Mouse (Mus musculus) hindbrain, embryonic 10.5 days (tissue): ENCODE results near the gene Lpp. TPM values are rescaled to one million over a fixed set of nuclear protein-coding genes. Genes with fewer than 3 reads are reported as not detected.

ENCODE experiments used
- DNase-seq: peaks from one replicate; pipeline ENCODE4 v3.0.0-alpha.2; 2017; ENCODE audit warnings: low spot score
- H3K27ac ChIP-seq: fragments of 300-500 bp; sonication (generic); 2 replicates; pipeline ENCODE4 v1.5.1; 2016; ENCODE audit warnings: mild to moderate bottlenecking, moderate library complexity
- H3K27me3 ChIP-seq: fragments of 300-500 bp; sonication (generic); 2 replicates; pipeline ENCODE4 v1.6.1; 2016; ENCODE audit warnings: mild to moderate bottlenecking; ENCODE audit not compliant: poor library complexity, insufficient read depth, severe bottlenecking
- H3K36me3 ChIP-seq: fragments of 300-500 bp; sonication (generic); 2 replicates; pipeline ENCODE4 v1.6.1; 2016; ENCODE audit warnings: mild to moderate bottlenecking, moderate library complexity
- H3K4me1 ChIP-seq: fragments of 300-500 bp; sonication (generic); replicated peaks from 2 replicates; pipeline ENCODE4 v1.6.1; 2016; ENCODE audit warnings: mild to moderate bottlenecking
- H3K4me3 ChIP-seq: fragments of 300-500 bp; sonication (generic); 2 replicates; pipeline ENCODE4 v1.5.1; 2016; ENCODE audit warnings: mild to moderate bottlenecking, moderate library complexity
- H3K9me3 ChIP-seq: fragments of 300-500 bp; sonication (generic); 2 replicates; pipeline ENCODE4 v1.6.1; 2016; ENCODE audit warnings: mild to moderate bottlenecking, moderate library complexity
- WGBS: fragments of 180-500 bp; shearing (Covaris S2); methylation state at CpG from one replicate; pipeline ENCODE4 v1.1.7; 2016; 5-methylcytosine and 5-hydroxymethylcytosine counted together
- polyA plus RNA-seq: library from polyadenylated mRNA; unstranded; fragments of >200 nt; fragmentation: Nextera tagmentation; extraction: Ambion mirVana; gene quantifications from 2 replicates; pipeline ENCODE4 v1.2.1, GENCODE M21; 2016

The Lpp gene
- polyA plus RNA-seq, 1 experiment from 2014 or later: 26.6 TPM

GRCm38 (mm10) chr16:24622226-24623194, 229.2 kb downstream of the Lpp start:
- no peak for DNase-seq
- 72% methylated on average over 3 of the region's 3 CpGs for WGBS
- no peaks in the 10 kb centered on the region for H3K36me3 ChIP-seq
- H3K9me3 ChIP-seq: no peaks in the 10 kb centered on the region
- no peaks in the 10 kb centered on the region for H3K27me3 ChIP-seq
- H3K27ac ChIP-seq: no peak overlapping the region
- peaks cover 3% of the 10 kb centered on the region; the same call in 1 of the 2 replicates for H3K4me1 ChIP-seq
- no peak overlapping the region for H3K4me3 ChIP-seq

GRCm38 (mm10) chr16:24624335-24624734, 231.0 kb downstream of the Lpp start:
- H3K36me3 ChIP-seq: no peaks in the 10 kb centered on the region
- H3K4me1 ChIP-seq: peaks cover 3% of the 10 kb centered on the region; the same call in 1 of the 2 replicates
- no peak for DNase-seq
- 71% methylated on average over 5 of the region's 5 CpGs for WGBS
- no peak overlapping the region for H3K27ac ChIP-seq
- H3K9me3 ChIP-seq: no peaks in the 10 kb centered on the region
- H3K27me3 ChIP-seq: no peaks in the 10 kb centered on the region
- H3K4me3 ChIP-seq: no peak overlapping the region

GRCm38 (mm10) chr16:24625576-24625975, 232.3 kb downstream of the Lpp start:
- no peaks in the 10 kb centered on the region for H3K9me3 ChIP-seq
- H3K27ac ChIP-seq: no peak overlapping the region
- no peaks in the 10 kb centered on the region for H3K27me3 ChIP-seq
- no peak for DNase-seq
- peaks cover 3% of the 10 kb centered on the region; the same call in 1 of the 2 replicates for H3K4me1 ChIP-seq
- H3K4me3 ChIP-seq: no peak overlapping the region
- no peaks in the 10 kb centered on the region for H3K36me3 ChIP-seq
- 97% methylated on average over 5 of the region's 5 CpGs for WGBS

- 96% methylated on average over 1 of the region's 1 CpGs for WGBS
- peaks cover 3% of the 10 kb centered on the region; the same call in 1 of the 2 replicates for H3K4me1 ChIP-seq
Measured at GRCm38 (mm10) chr16:24628779-24629178, 235.5 kb downstream of the Lpp start.

GRCm38 (mm10) chr16:24629218-24630172, 236.2 kb downstream of the Lpp start:
- Histone ChIP-seq H3K4me3 (no peak overlapping the region), H3K36me3 (no peaks in the 10 kb centered on the region), H3K9me3 (no peaks in the 10 kb centered on the region), H3K27me3 (no peaks in the 10 kb centered on the region), H3K27ac (no peak overlapping the region), H3K4me1 (no peaks in the 10 kb centered on the region)
- no peak for DNase-seq
- 86% methylated on average over 12 of the region's 12 CpGs for WGBS

More at GRCm38 (mm10) chr16:24628779-24629178, 235.5 kb downstream of the Lpp start:
- H3K27me3 ChIP-seq: no peaks in the 10 kb centered on the region
- no peaks in the 10 kb centered on the region for H3K36me3 ChIP-seq
- no peak for DNase-seq
- H3K4me3 ChIP-seq: no peak overlapping the region
- H3K27ac ChIP-seq: no peak overlapping the region
- no peaks in the 10 kb centered on the region for H3K9me3 ChIP-seq

- WGBS: 93% methylated on average over 7 of the region's 7 CpGs
- no peak overlapping the region for H3K4me3 ChIP-seq
- H3K9me3 ChIP-seq: no peaks in the 10 kb centered on the region
- no peaks in the 10 kb centered on the region for H3K4me1 ChIP-seq
- no peaks in the 10 kb centered on the region for H3K27me3 ChIP-seq
- no peak overlapping the region for H3K27ac ChIP-seq
- no peaks in the 10 kb centered on the region for H3K36me3 ChIP-seq
- DNase-seq: no peak
Measured at GRCm38 (mm10) chr16:24635381-24635919, 242.1 kb downstream of the Lpp start.

GRCm38 (mm10) chr16:24636894-24637293, 243.6 kb downstream of the Lpp start:
- Histone ChIP-seq H3K27ac (no peak overlapping the region), H3K4me1 (no peaks in the 10 kb centered on the region), H3K27me3 (0 out of 2 replicates have a peak, but pooled peaks cover 2% of the 10 kb centered on the region), H3K4me3 (no peak overlapping the region), H3K36me3 (no peaks in the 10 kb centered on the region), H3K9me3 (no peaks in the 10 kb centered on the region)
- DNase-seq: no peak
- 90% methylated on average over 2 of the region's 2 CpGs for WGBS

GRCm38 (mm10) chr16:24641003-24641797, 247.9 kb downstream of the Lpp start:
- Histone ChIP-seq H3K4me1 (no peaks in the 10 kb centered on the region), H3K4me3 (no peak overlapping the region), H3K27me3 (0 out of 2 replicates have a peak, but pooled peaks cover 2% of the 10 kb centered on the region), H3K9me3 (no peaks in the 10 kb centered on the region), H3K36me3 (no peaks in the 10 kb centered on the region), H3K27ac (no peak overlapping the region)
- no peak for DNase-seq
- 87% methylated on average over 9 of the region's 9 CpGs for WGBS

- 87% methylated on average over 4 of the region's 4 CpGs for WGBS
- H3K27me3 ChIP-seq: 0 out of 2 replicates have a peak, but pooled peaks cover 2% of the 10 kb centered on the region
Measured at GRCm38 (mm10) chr16:24643024-24643635, 249.8 kb downstream of the Lpp start.

GRCm38 (mm10) chr16:24644154-24644553, 250.8 kb downstream of the Lpp start:
- Histone ChIP-seq H3K36me3 (no peaks in the 10 kb centered on the region), H3K27me3 (0 out of 2 replicates have a peak, but pooled peaks cover 2% of the 10 kb centered on the region), H3K27ac (no peak overlapping the region), H3K4me3 (no peak overlapping the region), H3K9me3 (no peaks in the 10 kb centered on the region), H3K4me1 (no peaks in the 10 kb centered on the region)
- no peak for DNase-seq
- WGBS: 92% methylated on average over 8 of the region's 8 CpGs

More at GRCm38 (mm10) chr16:24643024-24643635, 249.8 kb downstream of the Lpp start:
- no peak overlapping the region for H3K4me3 ChIP-seq
- no peak overlapping the region for H3K27ac ChIP-seq
- no peaks in the 10 kb centered on the region for H3K9me3 ChIP-seq
- DNase-seq: no peak
- no peaks in the 10 kb centered on the region for H3K4me1 ChIP-seq
- no peaks in the 10 kb centered on the region for H3K36me3 ChIP-seq

GRCm38 (mm10) chr16:24644760-24645406, 251.6 kb downstream of the Lpp start:
- no peaks in the 10 kb centered on the region for H3K9me3 ChIP-seq
- H3K36me3 ChIP-seq: no peaks in the 10 kb centered on the region
- DNase-seq: no peak
- 89% methylated on average over 4 of the region's 4 CpGs for WGBS
- no peak overlapping the region for H3K27ac ChIP-seq
- no peak overlapping the region for H3K4me3 ChIP-seq
- H3K27me3 ChIP-seq: 0 out of 2 replicates have a peak, but pooled peaks cover 2% of the 10 kb centered on the region
- H3K4me1 ChIP-seq: no peaks in the 10 kb centered on the region
